Mouse (Mus musculus): ENCODE data around the gene Gabpb1.

Gabpb1 gene

DNA sequence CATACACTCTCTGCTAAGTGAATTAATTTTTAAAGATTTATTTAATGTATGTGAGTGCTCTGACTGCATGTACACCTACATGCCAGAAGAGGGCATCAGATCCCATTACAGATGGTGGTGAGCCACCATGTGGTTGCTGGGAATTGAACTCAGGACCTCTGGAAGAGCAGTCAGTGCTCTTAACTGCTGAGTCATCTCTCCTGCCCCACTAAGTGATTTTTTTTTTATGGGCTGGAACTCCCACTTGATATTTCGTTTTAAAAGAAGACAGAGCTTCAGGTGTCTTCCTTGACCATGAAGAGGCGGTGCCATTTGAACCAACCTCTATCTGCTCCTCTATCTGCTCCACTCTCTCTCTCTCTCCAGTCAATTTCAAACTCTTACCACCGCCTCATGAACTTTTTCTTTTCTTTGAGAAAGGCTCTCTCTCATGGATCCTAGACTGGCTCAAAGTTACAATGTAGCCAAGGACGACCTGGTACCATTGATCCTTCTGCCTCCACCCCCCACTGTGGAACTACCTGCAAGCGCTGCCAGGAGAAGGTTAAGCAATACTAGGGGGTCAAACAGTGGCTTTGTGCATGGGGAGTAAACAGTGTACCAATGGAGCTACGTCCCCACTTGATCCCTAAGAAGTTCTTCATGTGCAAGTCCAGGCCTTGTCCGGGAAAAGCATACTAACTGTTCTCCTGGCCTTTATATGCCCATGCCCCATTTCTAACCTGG lies 79.6 kb downstream of the Gabpb1 start:
- in situ Hi-C loops (cut with MboI, MseI): no loop called here

DNA sequence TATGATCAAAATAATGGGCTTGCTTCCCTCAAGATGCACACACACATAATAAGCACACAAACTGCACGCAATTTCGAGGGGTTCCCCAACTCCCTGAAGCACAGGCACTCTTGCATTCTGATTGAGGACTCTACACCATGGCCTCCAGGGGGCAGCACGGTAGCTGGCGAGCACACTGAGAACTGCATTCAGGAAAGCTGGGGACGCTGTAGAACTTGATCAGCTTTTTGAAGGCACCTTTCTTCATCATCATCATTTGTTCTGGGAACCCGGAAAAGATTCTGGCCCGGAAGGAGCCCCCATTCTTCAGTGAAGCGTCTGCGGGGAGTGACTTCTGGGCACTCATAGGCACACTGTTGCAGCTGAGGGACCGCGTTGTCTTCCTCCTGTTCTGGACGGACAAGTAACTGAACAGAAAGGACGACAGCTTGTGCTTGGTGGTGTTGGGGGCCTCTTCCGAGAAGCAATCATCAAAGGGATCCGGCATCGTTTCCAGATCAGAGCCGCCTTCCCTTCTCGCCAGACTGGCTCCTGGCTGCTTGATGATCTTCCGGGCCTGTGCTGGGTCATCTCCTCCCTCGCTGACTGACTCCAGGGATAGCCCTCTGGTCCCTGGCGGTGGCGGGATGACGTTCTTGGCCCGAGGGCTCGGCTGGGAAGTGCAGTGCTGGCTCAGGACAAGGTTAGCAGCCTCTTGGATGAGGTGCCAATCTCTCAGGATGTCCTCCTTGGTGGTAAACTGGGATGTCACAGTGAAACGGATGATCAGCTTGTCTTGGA lies 82.1 kb downstream of the Gabpb1 start:
- in situ Hi-C loops (cut with MboI, MseI): loop anchor here (5.0 kb wide), 2 partner anchors 188 to 413 kb away; partner anchors contain the start of genes Ap4e1 and Usp50

DNA sequence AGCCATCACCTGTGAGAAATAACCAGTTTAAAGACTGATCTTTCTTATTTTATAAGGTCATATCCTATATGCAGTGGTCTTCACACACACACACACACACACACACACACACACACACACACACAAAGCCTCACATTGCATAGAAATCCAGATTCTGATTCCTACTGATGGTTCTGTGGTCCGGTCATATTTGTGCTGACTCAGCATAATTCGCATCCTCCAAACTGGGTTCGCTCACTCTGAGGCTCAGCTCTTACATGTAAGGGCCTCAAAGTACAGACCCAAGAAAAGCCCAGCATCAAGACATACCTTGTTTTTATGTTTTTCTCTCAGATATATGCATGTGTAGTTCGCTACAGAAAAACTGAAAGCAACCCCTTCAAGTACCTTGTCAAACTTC lies 84.8 kb downstream of the Gabpb1 start:
- in situ Hi-C loops (cut with MboI, MseI): loop anchor here (5.0 kb wide), 2 partner anchors 191 to 416 kb away; partner anchors contain the start of genes Ap4e1 and Usp50

DNA sequence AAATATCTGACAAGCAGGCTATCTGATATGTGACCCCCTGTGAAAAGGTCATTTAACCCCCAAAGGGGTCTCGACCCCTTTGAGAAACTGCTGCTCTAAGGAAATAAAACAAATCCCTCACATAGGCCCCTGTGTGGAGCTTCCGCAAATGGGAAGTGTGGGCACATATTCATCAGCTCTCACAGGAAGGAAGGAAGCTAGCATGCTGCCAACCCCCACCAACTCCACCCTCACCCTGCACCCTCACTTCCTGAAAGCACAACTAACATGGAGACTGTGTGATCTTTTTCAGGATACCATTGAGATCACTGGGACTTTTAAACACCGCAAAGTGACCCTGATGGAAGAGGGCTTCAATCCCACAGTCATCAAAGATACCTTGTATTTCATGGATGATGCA lies 88.7 kb downstream of the Gabpb1 start:
- in situ Hi-C loops (cut with MboI, MseI): no loop called here

DNA sequence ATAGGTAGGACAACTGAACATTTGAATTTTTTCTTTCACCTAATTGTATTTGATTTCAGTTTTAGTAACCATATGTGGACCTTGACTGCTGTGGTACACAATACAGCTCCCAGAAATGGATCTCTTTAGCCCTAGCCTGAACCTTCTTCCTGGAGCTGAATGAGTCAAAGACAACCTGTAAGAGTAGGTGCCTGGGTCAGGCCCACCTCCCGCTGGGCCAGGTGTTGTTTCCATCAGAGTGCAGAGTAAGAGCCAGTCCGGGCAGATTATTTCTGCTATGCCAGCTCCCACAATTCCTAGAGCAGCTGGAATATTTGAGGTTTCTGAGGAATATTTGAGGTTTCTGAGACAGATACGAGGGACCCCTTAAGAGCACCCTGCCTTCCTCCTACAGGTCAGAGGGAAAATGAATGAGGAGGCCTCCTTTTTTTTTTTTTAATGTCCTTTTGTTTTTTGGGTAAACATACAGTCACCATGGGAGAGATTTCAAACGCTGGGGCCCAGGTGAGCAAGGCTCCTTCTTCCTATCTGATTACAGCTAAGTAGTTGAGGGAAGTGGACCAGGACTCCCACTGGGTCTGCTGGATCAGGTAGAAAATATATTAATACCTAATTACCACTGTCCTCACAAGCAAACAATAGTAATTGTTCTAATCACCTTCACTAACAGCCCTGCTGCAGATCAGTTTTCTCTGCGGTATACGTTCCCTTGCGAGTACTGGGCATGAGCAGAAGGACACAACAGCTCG lies 91.3 kb downstream of the Gabpb1 start:
- in situ Hi-C loops (cut with MboI, MseI): no loop called here

DNA sequence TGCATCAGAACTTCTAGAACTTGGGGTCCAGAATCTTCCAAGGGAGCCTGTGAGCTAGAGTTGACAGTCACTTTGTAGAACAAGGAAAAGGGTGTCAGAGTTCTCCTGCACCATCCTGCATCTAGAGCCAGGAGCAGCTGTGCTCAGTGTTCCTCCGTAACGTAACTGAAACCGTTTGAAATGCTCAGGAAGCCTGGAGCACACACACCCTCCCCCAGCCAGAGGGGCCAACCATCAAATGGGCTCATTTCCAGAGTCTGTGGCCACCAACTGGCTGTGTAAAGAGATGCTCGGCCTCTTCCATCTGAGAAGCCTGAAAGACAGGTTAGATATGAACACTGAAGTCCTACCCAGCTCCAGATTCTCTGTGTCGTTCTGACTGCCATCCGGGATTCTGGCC lies 92.2 kb downstream of the Gabpb1 start:
- in situ Hi-C loops (cut with MboI, MseI): no loop called here

DNA sequence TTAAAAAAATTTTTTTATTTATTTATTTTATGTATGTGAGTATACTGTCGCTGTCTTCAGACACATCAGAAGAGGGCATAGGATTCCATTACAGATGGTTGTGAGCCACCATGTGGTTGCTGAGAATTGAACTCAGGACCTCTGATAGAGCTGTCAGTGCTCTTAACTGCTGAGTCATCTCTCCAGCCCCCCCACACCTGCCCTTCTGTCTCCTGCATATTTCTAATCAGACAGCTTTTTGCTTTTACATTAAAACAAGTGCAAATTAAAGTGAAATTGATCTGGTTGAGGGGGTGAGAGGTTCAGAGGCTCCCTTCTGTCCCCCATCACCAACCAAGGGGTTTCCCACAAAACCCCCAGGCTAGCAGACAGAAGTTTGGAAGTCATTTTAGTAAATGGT lies 96.9 kb downstream of the Gabpb1 start:
- in situ Hi-C loops (cut with MboI, MseI): no loop called here

All from T-helper 1 cell (primary cell).